Mouse (Mus musculus) megakaryocyte progenitor cell, adult 5-6 weeks (primary cell): ENCODE data around the gene Ryr3. TPM values are rescaled to one million over a fixed set of nuclear protein-coding genes. Genes with fewer than 3 reads are reported as not detected.

Experiments used
- ATAC-seq: replicated peaks from 2 replicates; pipeline ENCODE4 v1.8.0; 2016; ENCODE audit warnings: mild to moderate bottlenecking, moderate TSS enrichment, inconsistent platforms; ENCODE audit not compliant: poor library complexity
- total RNA-seq, 2 experiments: library from RNA; stranded (forward) in 1 of 2; stranded (reverse) in 1 of 2; fragments of 157-497, 149-512 nt in 1 of 2; fragments of 200-1000 nt in 1 of 2; gene quantifications; 2 replicates each; pipeline versions ENCODE4 v1.2.3 to v1.2.4; 2015 to 2017

Ryr3 gene
- total RNA-seq (2015) (not detected in 2 replicates), total RNA-seq (2017) (under 0.01 TPM in 1 of 2 replicates, not detected in the other)

DNA sequence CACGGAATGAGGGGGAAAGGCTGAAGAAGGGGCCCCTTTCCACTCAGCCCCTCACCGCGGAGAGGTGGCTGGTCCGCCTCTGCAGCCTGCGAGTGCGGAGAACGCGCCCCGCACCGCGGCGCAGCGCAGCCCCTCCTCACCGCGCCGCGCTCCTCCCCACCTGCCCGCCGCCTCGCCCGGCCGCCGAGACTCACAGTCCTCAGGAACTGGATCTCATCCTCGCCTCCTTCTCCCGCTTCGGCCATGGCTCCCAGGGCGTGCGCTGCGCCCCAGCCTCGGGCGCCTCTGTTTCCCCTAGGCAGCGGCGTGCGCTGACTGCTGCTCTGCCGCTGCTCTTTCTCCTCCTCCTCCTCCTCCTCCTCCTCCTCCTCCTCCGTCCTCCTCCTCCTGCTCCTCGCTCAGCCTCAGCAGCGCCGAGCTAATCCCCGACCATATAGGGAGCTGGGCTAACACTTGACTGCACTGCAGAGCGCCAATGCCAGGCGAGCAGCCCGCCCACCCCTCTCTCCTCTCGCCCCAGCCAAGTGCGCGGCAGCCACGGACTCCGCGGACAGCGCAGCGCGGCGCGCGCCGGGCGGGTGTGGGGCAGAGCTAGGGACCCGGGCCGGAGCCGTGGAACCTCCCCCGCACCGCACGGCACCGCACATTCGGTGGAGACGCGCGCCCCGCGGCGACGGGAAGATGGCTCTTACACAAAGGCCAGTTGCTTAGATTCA, at the start of gene Ryr3:
TSS of gene Ryr3 (minus strand) at position 351 of the 716 bp plus-strand sequence.
- ATAC-seq = 0 out of 2 replicates have a peak, but pooled peaks have one; percentile 14

GRCm38 (mm10) chr2:113238871-113239270, 22.0 kb upstream of the Ryr3 start:
- no peak for ATAC-seq

DNA sequence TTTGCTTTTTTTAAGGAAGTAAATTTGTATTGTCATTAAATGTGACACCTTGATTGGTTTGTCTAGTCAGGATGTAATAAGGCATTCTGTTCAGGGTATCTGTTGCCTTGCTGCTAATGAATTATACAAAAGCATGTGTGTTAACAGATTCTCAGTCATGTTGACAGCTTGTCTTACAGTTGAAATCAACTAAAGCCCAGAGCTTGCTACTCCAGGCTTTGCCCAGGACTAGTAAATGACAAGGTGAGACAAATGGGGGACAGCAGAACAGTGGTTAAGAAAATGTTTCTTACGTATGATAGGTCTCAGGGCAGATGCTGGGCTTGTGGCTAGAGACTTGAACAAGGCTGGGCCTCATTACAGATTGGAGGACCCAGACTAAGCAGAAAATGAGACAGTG, 20.1 kb upstream of the Ryr3 start:
- no peak for ATAC-seq

- ATAC-seq = peak; percentile 80
Observed at GRCm38 (mm10) chr2:113234559-113234958, 17.7 kb upstream of the Ryr3 start.

DNA sequence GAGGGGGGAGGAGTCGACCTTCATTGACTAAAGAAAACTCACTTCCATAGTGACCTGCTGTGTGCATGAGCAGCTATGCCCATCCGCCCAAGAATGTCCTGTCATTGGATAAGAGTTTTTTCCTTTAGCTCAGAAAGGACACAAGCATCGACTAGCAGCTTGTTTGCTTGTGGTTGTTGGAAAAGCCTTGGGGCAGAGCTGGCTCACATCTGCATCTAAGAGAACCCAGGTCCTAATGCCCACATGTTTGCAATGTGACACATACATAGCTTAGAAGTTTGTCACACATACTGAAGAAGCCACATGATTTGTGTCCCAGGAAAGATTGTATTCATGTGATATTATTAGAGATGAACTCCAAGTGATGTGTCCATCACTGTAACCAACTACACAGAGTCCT, 16.5 kb upstream of the Ryr3 start:
- no peak for ATAC-seq

DNA sequence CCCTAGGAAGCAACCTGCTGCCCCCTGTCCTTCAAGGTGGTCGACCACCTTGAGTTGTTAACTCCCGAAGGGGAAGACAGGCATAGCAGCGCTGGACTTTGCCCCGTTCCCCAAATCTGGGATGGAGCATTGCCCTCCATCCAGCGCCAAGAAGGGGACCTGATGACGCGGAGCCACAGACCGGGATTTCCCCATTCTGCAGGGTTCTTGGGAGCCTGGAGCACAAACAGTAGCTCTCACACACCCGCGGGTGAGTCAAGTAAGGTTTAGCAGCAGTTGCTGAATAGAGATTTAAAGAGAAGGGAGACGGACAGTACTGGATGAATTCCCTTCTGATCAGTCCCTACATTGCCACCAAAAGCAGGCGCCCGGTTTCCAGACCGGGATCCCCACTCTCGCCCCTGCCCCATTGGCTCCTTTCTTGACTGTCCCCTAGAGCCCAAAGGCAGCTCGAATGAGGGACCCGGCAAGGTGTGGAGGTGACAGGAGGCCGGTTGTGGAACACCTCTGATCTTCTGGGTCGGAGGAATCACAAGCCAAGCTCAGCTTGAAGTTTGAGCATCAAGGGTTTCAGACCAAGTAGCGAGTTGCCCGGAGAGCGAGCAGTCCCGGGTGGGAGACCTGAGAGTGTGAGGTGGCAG, 671 bp downstream of the Ryr3 start:
- ATAC-seq = no peak

DNA sequence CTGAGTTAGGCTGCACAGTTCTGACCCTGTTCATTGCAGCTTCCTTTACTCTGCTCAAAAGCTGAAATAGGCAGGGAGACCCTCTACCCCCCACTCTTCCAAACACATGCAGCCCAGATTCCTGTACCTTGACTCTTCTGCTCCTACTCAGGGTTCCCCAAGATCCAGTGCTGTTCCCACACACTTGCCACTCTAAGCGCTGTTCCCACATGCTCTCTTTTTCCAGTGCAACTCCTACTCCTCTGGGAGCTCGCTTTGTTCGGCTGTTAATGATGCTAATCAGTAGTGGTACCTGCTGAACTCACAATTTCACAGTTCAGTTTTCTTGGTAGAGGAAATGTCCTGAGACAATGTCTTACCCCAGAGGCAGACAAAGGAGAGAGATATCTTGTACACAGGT, 6.9 kb downstream of the Ryr3 start:
- ATAC-seq = no peak

GRCm38 (mm10) chr2:113209263-113209662, 7.6 kb downstream of the Ryr3 start:
- ATAC-seq = no peak

DNA sequence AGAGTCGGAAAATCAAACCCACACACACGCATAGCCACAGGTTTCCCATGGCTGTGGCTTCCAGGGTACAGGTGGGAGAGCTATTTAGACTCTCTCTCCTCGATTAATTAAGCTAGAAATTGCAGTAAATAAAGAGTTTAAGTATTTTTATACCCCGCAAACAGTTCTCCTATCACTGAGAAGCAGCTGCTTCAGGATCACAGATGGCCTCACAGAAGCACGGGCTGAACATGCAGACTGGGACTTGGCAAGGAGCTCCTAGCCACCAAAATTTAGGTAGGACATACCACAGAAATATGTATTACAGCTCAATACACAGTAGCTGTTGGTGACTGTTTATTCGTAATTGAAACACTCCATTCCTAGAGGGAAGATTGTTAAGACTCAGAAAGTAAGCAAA, 14.0 kb downstream of the Ryr3 start:
- ATAC-seq = no peak

GRCm38 (mm10) chr2:113199030-113199679, 17.7 kb downstream of the Ryr3 start:
- no peak for ATAC-seq

DNA sequence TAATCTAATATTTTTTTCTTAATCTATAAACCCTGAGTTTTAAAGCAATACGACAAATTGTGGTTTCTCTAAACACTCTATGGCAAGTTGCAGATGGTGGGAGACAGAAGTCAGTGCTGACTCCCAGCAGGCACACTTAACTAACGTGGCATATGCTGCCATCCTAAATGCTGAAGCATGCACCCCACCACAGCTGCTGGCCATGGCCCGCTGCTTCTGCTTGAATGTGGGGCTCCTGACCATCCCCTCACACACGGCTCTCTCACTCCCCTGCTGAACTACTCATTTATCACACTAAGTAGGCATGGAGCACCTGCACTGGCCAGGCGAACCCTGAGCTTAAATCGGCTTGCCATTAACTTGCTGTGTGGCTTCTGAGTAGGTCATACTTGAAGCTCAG, 29.7 kb downstream of the Ryr3 start:
- ATAC-seq = no peak

DNA sequence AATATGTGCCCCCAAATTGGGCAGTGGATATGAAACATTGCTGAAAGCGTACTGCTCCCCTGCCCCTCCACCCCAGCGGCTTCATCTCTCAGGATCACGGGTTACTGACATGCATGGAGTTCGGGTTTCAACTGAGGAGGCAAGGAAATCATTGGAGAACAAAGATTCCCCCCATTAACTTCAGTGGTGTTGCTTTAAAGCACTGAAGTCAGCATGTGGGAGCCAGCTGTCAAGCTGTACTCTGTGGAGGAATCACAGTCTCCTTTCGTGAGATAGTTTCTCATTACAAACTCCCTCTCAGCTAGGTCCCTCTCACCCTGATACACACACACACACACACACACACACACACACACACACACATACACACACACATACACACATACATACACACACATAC, 35.2 kb downstream of the Ryr3 start:
- no peak for ATAC-seq

- ATAC-seq = no peak
Observed at GRCm38 (mm10) chr2:113178047-113178446, 38.8 kb downstream of the Ryr3 start.

DNA sequence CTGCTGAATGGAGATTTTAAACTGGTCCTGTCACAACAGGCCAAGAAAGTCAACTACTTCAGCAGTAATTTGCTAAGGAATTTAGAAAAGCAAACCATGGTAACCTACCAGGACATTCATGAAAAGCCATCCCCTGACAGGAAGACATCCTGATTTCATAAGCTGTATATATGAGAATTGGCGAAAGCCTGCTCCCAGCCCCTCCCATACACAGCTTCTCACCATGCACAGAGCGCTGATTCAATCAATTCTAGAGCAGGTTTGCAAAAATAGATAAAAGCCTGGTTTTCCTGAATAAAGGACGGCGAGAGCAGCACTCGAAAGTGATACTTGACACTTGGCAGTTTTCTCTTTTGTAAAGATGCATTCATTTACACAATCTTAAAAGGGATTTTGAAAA, 40.6 kb downstream of the Ryr3 start:
- ATAC-seq = no peak

DNA sequence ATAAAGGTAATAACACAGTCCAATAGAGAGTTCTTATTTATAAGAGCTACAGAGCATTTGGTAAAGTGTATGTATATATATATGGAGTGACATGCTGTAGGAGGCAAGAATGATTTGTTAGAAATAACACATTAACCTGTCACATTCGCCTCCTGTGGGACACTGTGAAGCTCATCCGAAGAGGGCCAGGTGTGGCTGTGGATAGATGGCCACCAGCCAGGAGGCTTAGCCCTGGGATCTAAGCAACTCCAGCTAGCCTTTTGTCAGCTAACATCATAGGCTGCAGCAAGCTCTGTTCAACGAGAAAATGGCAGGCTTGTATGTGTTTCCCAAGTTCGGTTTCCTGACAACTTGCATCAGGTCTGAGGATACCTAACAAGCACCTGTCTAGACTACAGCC, 48.8 kb downstream of the Ryr3 start:
- ATAC-seq = no peak

DNA sequence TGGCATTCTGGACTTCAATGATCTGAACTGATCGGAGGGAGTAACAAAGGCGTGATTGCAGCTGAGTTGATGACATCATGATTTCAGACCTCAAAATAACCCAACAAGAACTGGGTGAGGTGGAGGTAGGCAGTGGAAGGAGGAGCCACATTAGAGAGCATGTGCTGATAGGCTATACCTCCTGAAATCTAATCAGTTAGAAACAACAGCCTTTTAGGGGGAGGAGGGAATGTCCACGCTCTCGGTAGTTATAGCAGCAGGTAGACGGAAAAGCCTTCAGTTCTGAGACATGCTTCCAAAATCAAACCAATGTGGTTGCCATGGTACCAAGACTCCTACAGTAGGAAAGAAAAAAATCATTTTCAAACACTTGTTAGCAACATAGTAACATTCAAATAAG, 55.4 kb downstream of the Ryr3 start:
- ATAC-seq = no peak

- no peak for ATAC-seq
Observed at GRCm38 (mm10) chr2:113137766-113138165, 79.1 kb downstream of the Ryr3 start.

GRCm38 (mm10) chr2:113123476-113123875, 93.4 kb downstream of the Ryr3 start:
- ATAC-seq = no peak

GRCm38 (mm10) chr2:113119080-113119479, 97.8 kb downstream of the Ryr3 start:
- ATAC-seq = no peak

DNA sequence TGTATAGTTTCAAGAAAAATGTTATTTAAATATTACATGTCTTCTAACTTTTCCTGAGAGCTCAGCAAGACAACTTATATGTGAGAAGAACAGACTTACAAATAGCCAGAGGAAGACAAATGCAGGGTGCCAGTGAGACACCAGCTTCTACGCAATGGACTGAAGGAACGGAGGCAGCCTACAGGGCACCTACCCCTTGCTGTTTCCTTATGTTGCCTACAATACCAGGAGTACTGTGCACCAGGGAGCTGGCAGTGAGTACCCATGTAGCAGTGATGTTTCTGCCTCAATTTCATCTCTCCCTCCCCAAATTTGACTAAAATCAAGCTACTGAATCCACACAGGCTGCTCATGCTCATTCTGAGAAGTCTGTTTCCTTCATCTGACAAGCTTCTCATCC, 100.1 kb downstream of the Ryr3 start:
- no peak for ATAC-seq

- ATAC-seq = no peak
Observed at GRCm38 (mm10) chr2:113115897-113116283, 101.0 kb downstream of the Ryr3 start.

GRCm38 (mm10) chr2:113115248-113115896, 101.5 kb downstream of the Ryr3 start:
- no peak for ATAC-seq
